Mouse (Mus musculus): Measurements from ENCODE around the gene Omd. TPM values are rescaled to one million over a fixed set of nuclear protein-coding genes. Genes with fewer than 3 reads are reported as not detected.

The Omd gene
- polyA plus RNA-seq, 1 experiment from 2014 or later = 1.1 TPM

DNA sequence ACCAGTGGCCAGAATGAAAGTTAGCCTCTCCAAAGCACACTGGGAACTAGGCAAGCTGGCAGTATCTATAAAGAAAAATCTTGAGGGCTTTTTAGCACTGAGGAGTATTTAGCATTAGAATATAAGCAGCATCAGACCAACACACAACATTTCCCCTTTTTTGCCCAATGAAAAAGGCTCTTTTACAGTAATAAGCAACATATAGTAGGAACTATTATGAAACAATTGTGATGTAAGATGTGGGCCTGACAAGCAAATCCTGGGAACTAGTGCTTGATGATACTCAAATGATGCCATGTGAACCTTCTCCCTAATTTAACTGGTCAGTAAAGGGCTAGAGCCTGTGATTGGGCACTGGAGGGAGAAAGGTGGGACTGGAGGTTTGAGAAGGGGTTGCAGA, 45.9 kb downstream of the Omd start:
- Histone ChIP-seq H3K36me3 (ENCODE audit: control insufficient read depth, insufficient read depth, low read length) (no peaks in the 10 kb centered on the region), H3K4me2 (ENCODE audit: low read depth, low read length) (no peak overlapping the region), H3K27me3 (ENCODE audit: control insufficient read depth, insufficient read depth, low read length) (no peaks in the 10 kb centered on the region), H3K27ac (ENCODE audit: low read length) (no peak overlapping the region), H3K4me3 (replicated peaks; ENCODE audit: low read length) (no peak overlapping the region), H3K4me1 (ENCODE audit: control insufficient read depth, insufficient read depth, low read length) (no peaks in the 10 kb centered on the region), H3K9me3 (replicated peaks; ENCODE audit: control insufficient read depth, low read length) (no peaks in the 10 kb centered on the region), H3K9ac (ENCODE audit: low read length) (no peak overlapping the region)
- ATAC-seq (ENCODE audit: insufficient read depth, low FRiP score) = no peak

DNA sequence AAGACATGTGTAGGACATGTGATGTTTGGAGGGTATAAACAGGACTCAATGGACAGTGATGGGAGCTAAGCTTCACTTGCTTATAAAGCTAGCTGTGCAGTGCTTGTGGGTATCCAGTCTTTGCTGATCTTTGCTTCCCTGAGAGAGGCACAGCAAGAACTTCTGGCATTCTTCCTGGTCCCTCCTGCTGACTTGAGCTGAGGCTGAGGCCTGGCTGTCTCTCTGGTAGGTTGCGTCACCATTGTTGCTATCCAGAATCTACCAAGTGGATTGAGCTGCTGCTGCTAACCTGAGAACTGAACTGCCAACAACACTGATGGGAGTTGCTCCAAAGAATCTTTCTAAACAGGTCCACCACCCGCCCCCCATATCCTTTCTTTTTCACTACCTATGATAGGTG, 46.8 kb downstream of the Omd start:
- no peak for ATAC-seq (ENCODE audit: insufficient read depth, low FRiP score)
- Histone ChIP-seq H3K4me2 (ENCODE audit: low read depth, low read length) (no peak overlapping the region), H3K27ac (ENCODE audit: low read length) (no peak overlapping the region), H3K4me1 (ENCODE audit: control insufficient read depth, insufficient read depth, low read length) (no peaks in the 10 kb centered on the region), H3K4me3 (replicated peaks; ENCODE audit: low read length) (no peak overlapping the region), H3K9ac (ENCODE audit: low read length) (no peak overlapping the region), H3K9me3 (replicated peaks; ENCODE audit: control insufficient read depth, low read length) (no peaks in the 10 kb centered on the region), H3K36me3 (ENCODE audit: control insufficient read depth, insufficient read depth, low read length) (no peaks in the 10 kb centered on the region), H3K27me3 (ENCODE audit: control insufficient read depth, insufficient read depth, low read length) (no peaks in the 10 kb centered on the region)
- WGBS = 92% methylated on average over 2 of the region's 2 CpGs

DNA sequence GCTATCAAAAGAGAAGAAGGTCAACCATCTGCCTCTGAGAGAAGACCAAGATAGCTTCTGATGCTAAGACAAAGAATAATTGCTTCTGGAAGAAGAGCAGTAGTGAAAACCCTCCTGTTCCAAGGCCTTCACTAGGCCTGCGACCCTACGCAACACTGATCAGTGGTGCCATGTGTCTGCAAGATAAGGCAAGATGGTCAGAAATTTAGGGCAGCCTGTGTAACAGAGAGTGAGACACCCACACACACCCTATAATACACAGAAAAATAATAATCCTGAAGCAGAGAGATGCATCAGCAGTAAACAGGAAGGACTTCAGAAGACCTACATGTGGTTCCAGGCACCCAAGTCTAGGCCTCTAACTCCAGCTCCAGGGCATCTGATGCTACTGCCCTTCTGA, 57.7 kb downstream of the Omd start:
- 91% methylated on average over 2 of the region's 2 CpGs for WGBS

More for the DNA sequence above, 57.7 kb downstream of the Omd start:
- no peak for ATAC-seq (ENCODE audit: insufficient read depth, low FRiP score)
- H3K4me2 ChIP-seq (ENCODE audit: low read depth, low read length) = no peak overlapping the region
- no peak overlapping the region for H3K27ac ChIP-seq (ENCODE audit: low read length)
- H3K9ac ChIP-seq (ENCODE audit: low read length) = no peak overlapping the region
- H3K4me3 ChIP-seq (replicated peaks; ENCODE audit: low read length) = no peak overlapping the region
- H3K27me3 ChIP-seq (ENCODE audit: control insufficient read depth, insufficient read depth, low read length) = no peaks in the 10 kb centered on the region
- H3K36me3 ChIP-seq (ENCODE audit: control insufficient read depth, insufficient read depth, low read length) = no peaks in the 10 kb centered on the region
- H3K9me3 ChIP-seq (replicated peaks; ENCODE audit: control insufficient read depth, low read length) = no peaks in the 10 kb centered on the region
- H3K4me1 ChIP-seq (ENCODE audit: control insufficient read depth, insufficient read depth, low read length) = peaks cover 3% of the 10 kb centered on the region; the same call in 1 of the 2 replicates

Other genes with a start within 250 kb of the Omd start
- 26.5 and 26.7 TPM in 2 replicates for gene Bicd2, start 240.9 kb upstream of the Omd start, polyA plus RNA-seq (2015; fragmentation: Nextera tagmentation; extraction: Ambion mirVana)
- gene Ippk, start 161.2 kb upstream of the Omd start, polyA plus RNA-seq (2015; fragmentation: Nextera tagmentation; extraction: Ambion mirVana) = 20.0 and 20.8 TPM in 2 replicates
- 0.74 and 1.2 TPM in 2 replicates for gene Tes3-ps, start 89.1 kb upstream of the Omd start, polyA plus RNA-seq (2015; fragmentation: Nextera tagmentation; extraction: Ambion mirVana)
- 1.4 and 1.5 TPM in 2 replicates for gene Ecm2, start 77.7 kb upstream of the Omd start, polyA plus RNA-seq (2015; fragmentation: Nextera tagmentation; extraction: Ambion mirVana)
- 119 and 131 TPM in 2 replicates for gene Aspn, start 38.0 kb upstream of the Omd start, polyA plus RNA-seq (2015; fragmentation: Nextera tagmentation; extraction: Ambion mirVana)
- gene Ogn, start 25.6 kb downstream of the Omd start, polyA plus RNA-seq (2015; fragmentation: Nextera tagmentation; extraction: Ambion mirVana) = 148 and 154 TPM in 2 replicates
- gene Cenpp, start 70.3 kb downstream of the Omd start, polyA plus RNA-seq (2015; fragmentation: Nextera tagmentation; extraction: Ambion mirVana) = 22.7 and 23.4 TPM in 2 replicates
- gene Nol8, start 70.6 kb downstream of the Omd start, polyA plus RNA-seq (2015; fragmentation: Nextera tagmentation; extraction: Ambion mirVana) = 10.1 and 13.2 TPM in 2 replicates
- 75.8 and 78.1 TPM in 2 replicates for gene Iars, start 99.6 kb downstream of the Omd start, polyA plus RNA-seq (2015; fragmentation: Nextera tagmentation; extraction: Ambion mirVana)
- not detected in 2 replicates for gene Gm30302, start 216.5 kb downstream of the Omd start, polyA plus RNA-seq (2015; fragmentation: Nextera tagmentation; extraction: Ambion mirVana)